Mouse (Mus musculus) hematopoietic stem cell, adult 5-6 weeks (primary cell): ENCODE measurements around the gene Tescl. TPM values are rescaled to one million over a fixed set of nuclear protein-coding genes. Genes with fewer than 3 reads are reported as not detected.

ENCODE experiments used
- ATAC-seq, 2 experiments: fragments of 125-278 bp in 1 of 2; replicated peaks in 1 of 2; 2 replicates each; pipeline ENCODE4 v1.8.0; 2016 to 2017; ENCODE audit warnings: inconsistent platforms in 2 of 2, mild to moderate bottlenecking in 2 of 2, moderate number of reproducible peaks in 2 of 2, low read depth in 1 of 2, moderate TSS enrichment in 1 of 2; ENCODE audit not compliant: low FRiP score in 2 of 2, poor library complexity in 2 of 2, severe bottlenecking in 2 of 2, insufficient read depth in 1 of 2, low TSS enrichment in 1 of 2
- total RNA-seq: library from RNA; stranded (forward); fragments of 172-1452, 232-1000 nt; gene quantifications from 2 replicates; pipeline ENCODE4 v1.2.3, GENCODE M21; 2017

Gene Tescl
- total RNA-seq, result not detected in 2 replicates

- peak in 1 of 2 experiments; percentile 54; a peak in 2 of 4 replicates for ATAC-seq
Observed at GRCm38 (mm10) chr7:24333304-24333986, at the start of gene Tescl. TSS of gene Tescl (minus strand) at chr7:24333936.

GRCm38 (mm10) chr7:24382730-24383372, 49.1 kb upstream of the Tescl start:
- no peak for ATAC-seq

- ATAC-seq, result no peak
Observed at GRCm38 (mm10) chr7:24380370-24380769, 46.6 kb upstream of the Tescl start.

- peak; percentile 19 to 20; a peak in 2 of 4 replicates for ATAC-seq
Observed at GRCm38 (mm10) chr7:24379934-24380333, 46.2 kb upstream of the Tescl start.

GRCm38 (mm10) chr7:24378049-24378701, 44.4 kb upstream of the Tescl start:
- ATAC-seq, result no peak

GRCm38 (mm10) chr7:24377091-24377865, 43.5 kb upstream of the Tescl start:
- ATAC-seq, result peak in 1 of 2 experiments; percentile 39; a peak in 2 of 4 replicates

- no peak for ATAC-seq
Observed at GRCm38 (mm10) chr7:24376456-24376855, 42.7 kb upstream of the Tescl start.

GRCm38 (mm10) chr7:24373538-24374379, 40.0 kb upstream of the Tescl start:
- peak; percentile 48 to 55 for ATAC-seq

- ATAC-seq, result no peak
Observed at GRCm38 (mm10) chr7:24372786-24373185, 39.0 kb upstream of the Tescl start.

GRCm38 (mm10) chr7:24372300-24372699, 38.6 kb upstream of the Tescl start:
- ATAC-seq, result no peak

GRCm38 (mm10) chr7:24371809-24372145, 38.0 kb upstream of the Tescl start:
- ATAC-seq, result no peak

GRCm38 (mm10) chr7:24371012-24371808, 37.5 kb upstream of the Tescl start:
- ATAC-seq, result 0 out of 4 replicates have a peak, but pooled peaks of 1 of the 2 experiments have one; percentile 6

GRCm38 (mm10) chr7:24369731-24370541, 36.2 kb upstream of the Tescl start, which contains the start of gene Kcnn4:
TSS of gene Kcnn4 (plus strand) at chr7:24370263.
- peak; percentile 8 to 26 for ATAC-seq

GRCm38 (mm10) chr7:24368946-24369345, 35.2 kb upstream of the Tescl start:
- ATAC-seq, result no peak

- ATAC-seq, result no peak
Observed at GRCm38 (mm10) chr7:24368226-24368625, 34.5 kb upstream of the Tescl start.
